Mouse (Mus musculus): ENCODE results near the gene Actr10.
A peak's percentile ranks its signal among the peaks of the same experiment; 100 is the strongest.

The Actr10 gene

GRCm38 (mm10) chr12:70967581-70967980, 29.9 kb downstream of the Actr10 start:
- DNase-seq (ENCODE audit: extremely low spot score, low spot score), result no peak

- DNase-seq (ENCODE audit: extremely low spot score, low spot score), result peak; percentile 79
These were observed 30.6 kb downstream of the Actr10 start for GRCm38 (mm10) chr12:70968141-70968790.

- peak; percentile 89 for DNase-seq (ENCODE audit: extremely low spot score, low spot score)
These were observed 31.2 kb downstream of the Actr10 start for GRCm38 (mm10) chr12:70968791-70969307.

GRCm38 (mm10) chr12:70969485-70970184, 32.0 kb downstream of the Actr10 start:
- peak; percentile 49 for DNase-seq (ENCODE audit: extremely low spot score, low spot score)

GRCm38 (mm10) chr12:70973831-70974230, 36.2 kb downstream of the Actr10 start:
- no peak for DNase-seq (ENCODE audit: extremely low spot score, low spot score)

GRCm38 (mm10) chr12:70974441-70975266, 37.0 kb downstream of the Actr10 start, which contains the start of gene Psma3:
Gene Psma3 (plus strand): TSS chr12:70974621.
- DNase-seq (ENCODE audit: extremely low spot score, low spot score), result peak; percentile 91

- DNase-seq (ENCODE audit: extremely low spot score, low spot score), result peak; percentile 29
These were observed 37.7 kb downstream of the Actr10 start for GRCm38 (mm10) chr12:70975406-70975805.

GRCm38 (mm10) chr12:70975891-70976290, 38.2 kb downstream of the Actr10 start:
- no peak for DNase-seq (ENCODE audit: extremely low spot score, low spot score)

- no peak for DNase-seq (ENCODE audit: extremely low spot score, low spot score)
These were observed 40.7 kb downstream of the Actr10 start for GRCm38 (mm10) chr12:70978345-70978744.

- DNase-seq (ENCODE audit: extremely low spot score, low spot score), result no peak
These were observed 47.3 kb downstream of the Actr10 start for GRCm38 (mm10) chr12:70984855-70985550.

GRCm38 (mm10) chr12:70997225-70997624, 59.6 kb downstream of the Actr10 start:
- DNase-seq (ENCODE audit: extremely low spot score, low spot score), result no peak

GRCm38 (mm10) chr12:70999423-70999903, 61.8 kb downstream of the Actr10 start:
- no peak for DNase-seq (ENCODE audit: extremely low spot score, low spot score)

GRCm38 (mm10) chr12:71000344-71000743, 62.7 kb downstream of the Actr10 start:
- DNase-seq (ENCODE audit: extremely low spot score, low spot score), result no peak

GRCm38 (mm10) chr12:71001456-71001855, 63.8 kb downstream of the Actr10 start:
- DNase-seq (ENCODE audit: extremely low spot score, low spot score), result no peak

GRCm38 (mm10) chr12:71003760-71004426, 66.2 kb downstream of the Actr10 start:
- DNase-seq (ENCODE audit: extremely low spot score, low spot score), result no peak

GRCm38 (mm10) chr12:71006141-71006540, 68.5 kb downstream of the Actr10 start:
- DNase-seq (ENCODE audit: extremely low spot score, low spot score), result no peak

GRCm38 (mm10) chr12:71006901-71007300, 69.2 kb downstream of the Actr10 start:
- DNase-seq (ENCODE audit: extremely low spot score, low spot score), result no peak

- no peak for DNase-seq (ENCODE audit: extremely low spot score, low spot score)
These were observed 72.1 kb downstream of the Actr10 start for GRCm38 (mm10) chr12:71009769-71010168.

All from neural tube, embryonic 10.5 days (tissue).